Mouse (Mus musculus) C2C12 (cell line): ENCODE data around the gene Myh7.

ENCODE experiments used
- CEBPB ChIP-seq: IDR thresholded peaks from one replicate; pipeline ENCODE4 v1.6.1; 2011; ENCODE audit warnings: low read depth, mild to moderate bottlenecking, control low read depth, moderate library complexity
- CTCF ChIP-seq: IDR thresholded peaks from one replicate; pipeline ENCODE4 v1.5.1; 2011; ENCODE audit not compliant: control insufficient read depth, insufficient read depth, insufficient read length
- FOSL1 ChIP-seq: IDR thresholded peaks from one replicate; pipeline ENCODE4 v1.8.0; 2011; ENCODE audit warnings: mild to moderate bottlenecking, low read length; ENCODE audit not compliant: poor library complexity, insufficient read depth, severe bottlenecking
- MAX ChIP-seq: IDR thresholded peaks from one replicate; pipeline ENCODE4 v1.6.1; 2011; ENCODE audit warnings: mild to moderate bottlenecking, control low read depth
- MYOD1 ChIP-seq: IDR thresholded peaks from one replicate; pipeline ENCODE4 v1.6.1; 2011; ENCODE audit warnings: low read depth; ENCODE audit not compliant: control insufficient read depth, insufficient read length
- MYOG ChIP-seq: IDR thresholded peaks from one replicate; pipeline ENCODE4 v1.6.1; 2011; ENCODE audit not compliant: control insufficient read depth, insufficient read length; ENCODE audit errors: extremely low read depth
- USF1 ChIP-seq: IDR thresholded peaks from one replicate; pipeline ENCODE4 v1.6.1; 2011; ENCODE audit warnings: low read depth, mild to moderate bottlenecking, control low read depth, moderate library complexity

GRCm38 (mm10) chr14:54950493-54950892 lies 43.9 kb downstream of the Myh7 start:
- TF ChIP-seq CTCF (no peak), MAX (no peak), USF1 (no peak), MYOG (no peak), CEBPB (no peak), MYOD1 (no peak), FOSL1 (no peak)
